Mouse (Mus musculus) ovary, postnatal 10 days (tissue): ENCODE measurements around the gene Gm13275.
"Not testable (repeated sequence)": the region's sequence is repeated elsewhere in the genome, so short reads cannot be mapped to it uniquely, and the experiment has no call there.

Source experiments
- DNase-seq: peaks from one replicate; pipeline ENCODE4 v3.0.0; 2022; ENCODE audit warnings: low spot score

Gene Gm13275

GRCm38 (mm10) chr4:88797097-88797496 is 2.8 kb downstream of the Gm13275 start, which contains the start of gene Gm13279:
Gene Gm13279, plus strand, starts transcription at chr4:88797397.
- DNase-seq, result not testable (repeated sequence)

GRCm38 (mm10) chr4:88799365-88799764 is 5.1 kb downstream of the Gm13275 start, which contains the start of gene Gm13285:
Gene Gm13285, plus strand, starts transcription at chr4:88799665.
- DNase-seq, result not testable (repeated sequence)

GRCm38 (mm10) chr4:88802954-88803353 is 8.7 kb downstream of the Gm13275 start, which contains the start of gene Gm13287:
Gene Gm13287, plus strand, starts transcription at chr4:88803254.
- DNase-seq, result not testable (repeated sequence)

GRCm38 (mm10) chr4:88805231-88805630 is 10.9 kb downstream of the Gm13275 start, which contains the start of gene Gm13288:
Gene Gm13288, plus strand, starts transcription at chr4:88805531.
- not testable (repeated sequence) for DNase-seq

GRCm38 (mm10) chr4:88805761-88806160 is 11.5 kb downstream of the Gm13275 start:
- DNase-seq, result not testable (repeated sequence)

- DNase-seq, result no peak
Measured at GRCm38 (mm10) chr4:88815928-88816327, 21.6 kb downstream of the Gm13275 start, which contains the start of gene Ifna7. Gene Ifna7, plus strand, starts transcription at chr4:88816228.

- DNase-seq, result no peak
Measured at GRCm38 (mm10) chr4:88819659-88820058, 25.4 kb downstream of the Gm13275 start, which contains the start of gene Ifna11. Gene Ifna11, plus strand, starts transcription at chr4:88819959.

GRCm38 (mm10) chr4:88822995-88823394 is 28.7 kb downstream of the Gm13275 start:
- DNase-seq, result no peak

- DNase-seq, result not testable (repeated sequence)
Measured at GRCm38 (mm10) chr4:88827116-88827515, 32.8 kb downstream of the Gm13275 start, which contains the start of gene Ifna6. Gene Ifna6, plus strand, starts transcription at chr4:88827416.

GRCm38 (mm10) chr4:88830523-88830922 is 36.2 kb downstream of the Gm13275 start:
- DNase-seq, result no peak

GRCm38 (mm10) chr4:88835225-88835624 is 40.9 kb downstream of the Gm13275 start, which contains the start of gene Ifna5:
Gene Ifna5, plus strand, starts transcription at chr4:88835525.
- DNase-seq, result not testable (repeated sequence)

GRCm38 (mm10) chr4:88838828-88839227 is 44.5 kb downstream of the Gm13275 start:
- DNase-seq, result no peak

- DNase-seq, result no peak
Measured at GRCm38 (mm10) chr4:88840058-88840457, 45.8 kb downstream of the Gm13275 start.

GRCm38 (mm10) chr4:88841438-88841911 is 47.2 kb downstream of the Gm13275 start, which contains the start of gene Ifna4:
Gene Ifna4, plus strand, starts transcription at chr4:88841861.
- DNase-seq, result no peak
